Mouse (Mus musculus) right cerebral cortex, adult 18-20 months (tissue): ENCODE data around the gene Sphkap.

Experiments used
- DNase-seq: peaks from one replicate; pipeline ENCODE4 v3.0.0; 2022; ENCODE audit warnings: mixed read lengths

Gene Sphkap

DNA sequence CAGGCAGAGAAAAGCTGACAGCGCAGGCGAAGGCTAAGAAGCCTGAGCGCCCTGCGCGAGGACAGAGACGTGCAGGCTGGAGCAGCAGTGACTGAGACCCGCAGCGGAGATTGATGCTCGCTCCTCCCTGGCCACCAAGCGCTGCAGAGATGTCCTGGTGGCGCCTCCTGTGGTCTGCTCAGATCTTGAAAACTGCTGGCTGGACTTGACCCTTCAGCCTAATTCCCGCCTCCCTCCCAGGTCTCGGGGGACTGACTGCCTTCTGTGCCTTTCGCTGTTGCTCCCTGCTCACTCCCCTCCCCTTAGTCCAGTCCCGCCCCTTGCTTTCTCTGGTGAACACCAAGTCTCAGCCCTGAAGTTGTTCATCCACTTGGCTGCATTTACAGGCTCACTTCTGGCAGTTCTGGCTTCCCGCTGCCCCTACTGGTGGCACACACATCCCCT is at the start of gene Sphkap:
Gene Sphkap, minus strand, starts transcription at position 180 of the 444 bp plus-strand sequence.
- DNase-seq = peak; percentile 72

- no peak for DNase-seq
Observed at GRCm38 (mm10) chr1:83451291-83451690, 43.3 kb upstream of the Sphkap start.

DNA sequence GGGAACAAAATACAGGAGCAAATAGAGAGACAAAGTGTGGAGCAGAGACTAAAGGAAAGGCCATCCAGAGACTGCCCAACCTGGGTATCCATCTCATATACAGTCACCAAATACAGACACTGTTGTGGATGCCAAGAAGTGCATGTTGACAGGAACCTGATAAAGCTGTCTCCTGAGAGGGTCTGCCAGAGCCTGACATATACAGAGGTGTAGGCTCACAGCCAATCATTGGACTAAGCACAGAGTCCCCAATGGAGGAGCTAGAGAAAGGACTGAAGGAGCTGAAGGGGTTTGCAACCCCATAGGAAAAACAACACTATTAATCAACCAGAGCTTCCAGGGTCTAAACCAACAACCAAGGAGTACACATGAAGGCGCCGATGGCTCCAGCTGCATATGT is 32.4 kb upstream of the Sphkap start:
- no peak for DNase-seq

DNA sequence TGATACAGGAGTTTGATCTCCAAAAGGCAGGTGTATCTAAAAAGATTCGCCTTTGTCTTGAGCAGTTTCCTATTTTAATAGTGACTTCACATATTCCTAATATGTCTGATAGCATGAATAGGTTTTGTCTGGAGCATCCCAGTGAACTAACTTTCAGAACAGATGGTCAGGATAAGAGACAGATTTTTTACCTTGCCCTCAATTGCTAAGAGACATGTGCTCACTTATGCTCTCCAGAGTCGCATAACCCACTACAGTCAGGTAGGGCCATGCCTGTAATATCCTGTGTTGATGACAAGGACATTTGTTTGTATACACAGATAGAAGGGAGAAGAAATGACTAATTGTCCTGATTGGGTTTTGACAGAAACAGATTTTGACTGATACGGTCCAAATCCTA is 25.9 kb upstream of the Sphkap start:
- no peak for DNase-seq

DNA sequence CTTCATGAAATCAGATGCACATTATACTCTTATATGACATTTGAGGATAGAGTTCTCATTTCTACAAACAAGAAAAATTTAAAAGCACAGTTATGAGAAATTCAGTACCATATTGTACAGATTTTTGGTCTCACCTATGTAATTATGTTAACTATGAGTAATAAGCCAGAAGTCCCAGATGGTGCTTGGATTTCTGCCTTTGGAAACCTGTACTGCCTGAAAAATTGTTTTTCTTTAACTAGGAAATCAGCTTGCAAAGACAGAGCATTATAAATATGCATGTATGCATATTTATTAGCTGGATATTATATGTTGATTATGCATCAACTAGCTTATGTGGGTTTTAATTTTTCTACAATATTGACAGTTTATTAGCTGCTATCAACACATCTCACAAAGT is 21.9 kb upstream of the Sphkap start:
- DNase-seq = no peak

- no peak for DNase-seq
Observed at GRCm38 (mm10) chr1:83407616-83408015, 384 bp downstream of the Sphkap start.

DNA sequence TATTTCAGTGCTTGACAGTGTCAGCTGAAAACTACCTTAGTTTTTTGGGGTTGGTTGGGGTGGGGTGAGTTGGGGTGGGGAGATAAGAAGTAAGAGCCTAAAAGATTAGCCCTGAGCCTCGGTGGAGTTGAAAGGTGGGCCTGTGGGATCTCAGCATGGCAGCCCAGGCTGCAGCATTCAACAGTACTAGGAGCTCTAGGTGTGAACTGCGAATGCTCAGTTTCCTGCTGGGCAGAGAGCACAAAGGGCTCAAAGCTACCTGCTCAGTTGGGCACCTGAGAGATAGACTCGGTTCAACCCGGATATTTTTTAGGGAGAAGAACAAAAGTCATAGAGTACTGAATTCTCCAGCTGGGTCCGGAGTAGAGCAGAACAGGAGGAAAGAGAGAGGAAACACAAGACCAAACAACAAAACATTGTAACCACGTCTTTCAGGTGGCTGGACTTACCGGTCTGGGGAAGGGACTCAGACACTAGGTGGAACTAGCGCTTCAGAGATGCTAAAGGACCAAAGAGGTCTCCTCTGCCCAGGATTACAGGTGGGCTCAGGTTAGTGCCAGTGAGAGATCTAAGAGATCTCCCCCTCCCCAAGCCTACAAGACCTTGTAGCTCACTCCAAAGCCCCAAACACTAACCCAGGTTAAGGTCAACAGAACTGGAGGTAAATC is 984 bp downstream of the Sphkap start:
- DNase-seq = no peak

- peak; percentile 57 for DNase-seq
Observed at GRCm38 (mm10) chr1:83401079-83401478, 6.9 kb downstream of the Sphkap start.

DNA sequence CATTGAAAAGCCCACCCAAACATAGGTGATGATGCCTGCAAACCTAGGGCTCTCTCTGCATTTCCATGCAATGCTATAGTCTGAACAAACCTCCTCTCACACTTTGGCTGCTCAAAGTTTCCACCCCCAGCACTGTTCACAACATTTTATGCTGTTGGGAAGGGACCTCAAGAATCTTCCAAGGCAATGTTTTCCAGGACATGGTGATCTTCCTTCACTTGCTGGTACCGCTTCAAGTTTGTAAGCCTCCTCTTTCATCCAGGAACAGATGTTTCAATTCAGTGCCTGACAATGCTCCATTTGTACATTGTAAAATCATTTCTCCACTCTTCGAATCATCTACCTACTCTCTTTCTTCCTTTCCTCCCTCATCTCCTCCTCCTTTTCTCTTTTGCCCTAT is 11.7 kb downstream of the Sphkap start:
- peak; percentile 35 for DNase-seq

- DNase-seq = peak; percentile 75
Observed at GRCm38 (mm10) chr1:83395559-83395958, 12.4 kb downstream of the Sphkap start.

GRCm38 (mm10) chr1:83389419-83389818 is 18.6 kb downstream of the Sphkap start:
- DNase-seq = no peak

DNA sequence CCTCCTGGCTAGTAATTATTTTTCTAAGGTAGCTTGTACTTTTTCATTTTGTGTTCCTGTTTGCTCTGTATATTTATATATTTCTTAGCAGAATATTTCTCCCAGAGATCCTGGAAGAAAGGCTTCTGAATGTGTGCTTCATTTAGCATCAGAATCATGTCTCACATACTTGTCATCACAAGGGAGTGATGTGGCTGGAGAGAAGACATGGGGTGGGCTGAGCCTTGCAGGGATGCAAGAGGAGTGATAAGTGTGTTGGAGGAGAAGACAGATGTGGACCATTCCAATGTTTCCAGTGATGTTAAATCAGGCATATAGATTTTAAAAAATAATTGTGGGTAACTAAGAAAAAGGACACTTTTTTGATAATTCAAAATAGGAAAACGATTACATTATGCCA is 30.6 kb downstream of the Sphkap start:
- no peak for DNase-seq

DNA sequence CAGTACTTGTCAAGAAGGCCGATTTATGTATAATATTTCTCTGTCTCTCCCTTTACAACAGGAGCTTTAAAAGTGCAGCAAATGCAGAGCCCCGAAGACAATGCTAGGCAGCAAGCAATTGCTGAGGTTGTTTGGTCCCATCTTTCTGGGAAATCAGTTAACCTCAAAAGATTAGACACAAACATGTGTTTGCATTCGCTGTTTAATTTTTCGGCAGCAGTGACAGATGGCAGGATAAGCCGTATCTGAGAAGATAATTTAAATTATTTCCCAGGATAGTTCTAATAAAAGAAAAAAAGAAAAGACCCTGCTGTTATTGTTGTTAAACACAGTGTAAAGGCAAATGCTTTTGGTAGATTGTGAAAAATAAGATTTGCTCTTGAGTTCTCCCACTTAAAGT is 41.5 kb downstream of the Sphkap start:
- DNase-seq = no peak

DNA sequence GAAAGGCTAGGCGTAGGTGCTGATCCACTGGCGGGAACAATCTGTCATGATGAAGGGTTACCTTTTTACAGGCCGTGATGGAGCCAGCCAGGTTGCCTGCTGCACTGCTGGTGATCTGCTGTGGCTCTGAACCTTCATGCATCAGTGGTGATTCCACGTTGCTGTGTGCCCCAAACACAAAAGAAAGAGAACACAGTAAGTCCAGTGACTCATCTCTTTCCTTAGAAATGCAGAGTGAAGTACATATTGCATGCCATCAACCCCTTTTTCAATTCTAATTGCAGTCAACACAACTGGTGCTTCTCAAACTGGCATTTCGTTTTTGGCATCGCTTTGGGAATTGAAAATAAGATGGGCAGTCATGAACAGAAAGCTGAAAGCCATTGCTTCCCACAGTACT is 45.8 kb downstream of the Sphkap start:
- DNase-seq = no peak

- no peak for DNase-seq
Observed at GRCm38 (mm10) chr1:83346453-83346852, 61.5 kb downstream of the Sphkap start.

DNA sequence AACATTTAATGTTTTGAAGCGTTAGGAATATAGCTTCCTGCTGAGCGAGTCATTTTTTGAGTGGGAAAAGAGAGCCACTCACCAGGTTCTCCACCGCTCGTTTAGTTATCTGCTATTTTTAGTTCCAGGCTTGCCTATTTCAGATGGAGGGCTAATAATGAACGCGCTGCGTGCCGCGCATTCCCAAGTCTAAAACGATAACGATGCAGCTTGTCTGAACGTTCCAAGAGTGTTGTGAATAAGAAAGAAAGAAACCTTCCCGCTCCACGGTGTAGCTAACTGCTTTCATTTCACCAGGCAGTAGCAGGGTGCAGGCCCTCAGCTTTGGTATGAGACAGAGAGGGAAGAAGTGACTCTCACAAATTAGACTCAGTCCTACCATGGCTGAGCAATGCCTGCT is 62.4 kb downstream of the Sphkap start:
- DNase-seq = peak; percentile 31

- DNase-seq = no peak
Observed at GRCm38 (mm10) chr1:83345069-83345468, 62.9 kb downstream of the Sphkap start.

- DNase-seq = no peak
Observed at GRCm38 (mm10) chr1:83342726-83343250, 65.2 kb downstream of the Sphkap start.

DNA sequence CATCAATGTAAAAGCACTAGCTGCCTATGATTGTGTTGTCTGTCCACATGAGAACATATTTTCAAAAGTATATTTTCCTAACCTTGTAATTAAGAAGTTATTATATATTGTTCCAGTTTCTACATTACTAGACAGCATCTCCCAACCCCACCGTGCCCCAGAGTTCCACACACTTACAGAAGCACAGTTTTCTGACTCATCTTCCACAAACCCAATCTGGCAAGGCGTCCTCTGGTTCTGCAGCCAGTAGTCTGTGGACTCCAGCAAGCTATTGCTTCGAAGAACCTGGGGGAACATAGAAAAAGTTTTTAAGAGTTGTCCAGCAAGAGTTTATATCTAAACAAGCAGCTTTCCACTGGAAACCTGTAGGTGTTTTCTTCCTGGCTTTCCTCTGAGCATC is 68.6 kb downstream of the Sphkap start:
- no peak for DNase-seq

GRCm38 (mm10) chr1:83316917-83317316 is 91.1 kb downstream of the Sphkap start:
- no peak for DNase-seq

DNA sequence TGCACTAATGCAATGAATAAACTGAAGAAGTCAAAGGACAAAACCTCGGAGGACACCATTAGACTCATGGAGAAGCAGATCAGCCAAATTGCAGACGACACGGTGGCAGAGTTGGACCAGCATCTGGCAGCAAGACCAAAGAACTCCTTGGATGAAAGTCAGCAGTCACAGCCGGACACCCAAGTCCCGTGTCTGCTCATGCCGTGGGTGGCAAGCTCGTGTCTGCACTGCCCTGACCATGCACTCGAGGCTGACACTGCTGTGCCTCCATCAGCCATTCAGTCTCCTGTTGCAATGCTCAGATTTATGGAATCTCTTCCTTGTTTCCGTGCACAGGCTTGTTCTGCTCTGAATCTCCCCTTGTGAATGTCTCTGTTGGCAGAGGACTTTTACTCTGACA is 92.9 kb downstream of the Sphkap start:
- no peak for DNase-seq

DNA sequence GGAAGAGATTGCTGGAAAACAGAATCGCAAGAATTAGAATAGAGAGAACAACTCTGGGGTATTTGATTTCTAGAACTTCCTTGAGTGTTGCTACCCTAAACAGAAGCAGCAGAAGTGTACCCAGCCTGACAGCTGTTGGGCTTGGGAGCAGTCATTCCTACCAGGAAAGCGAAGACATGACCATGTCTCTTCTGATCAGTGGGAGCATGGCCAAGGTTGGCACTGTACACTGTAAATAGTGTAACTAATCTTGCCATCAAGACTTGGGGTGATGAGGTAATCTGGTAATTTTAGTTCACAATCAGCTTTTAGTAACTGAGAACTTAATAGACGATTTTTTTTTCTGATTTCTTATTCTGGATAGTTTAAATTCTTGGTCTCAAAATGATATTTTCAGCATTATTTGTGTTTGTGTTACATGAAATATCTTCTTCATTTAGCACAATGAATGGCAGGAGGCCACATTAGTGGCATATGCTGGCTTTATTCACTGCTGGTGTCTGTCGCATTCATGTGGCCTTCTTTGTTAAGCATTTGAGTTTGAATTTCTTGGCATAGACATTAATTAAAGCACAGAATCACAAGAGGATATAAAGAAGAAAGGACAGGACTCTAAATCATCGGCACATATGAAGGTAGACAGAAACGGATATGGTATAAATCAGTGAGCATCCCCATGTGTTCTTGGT is 96.2 kb downstream of the Sphkap start:
- no peak for DNase-seq

GRCm38 (mm10) chr1:83297137-83298076 is 110.6 kb downstream of the Sphkap start:
- DNase-seq = no peak
